Mouse (Mus musculus): ENCODE measurements around the gene Ift172. TPM values are rescaled to one million over a fixed set of nuclear protein-coding genes. Genes with fewer than 3 reads are reported as not detected.

Gene Ift172
- 34.4 and 36.0 TPM in 2 replicates for polyA plus RNA-seq (2015; fragmentation: Nextera tagmentation; extraction: Ambion mirVana)

DNA sequence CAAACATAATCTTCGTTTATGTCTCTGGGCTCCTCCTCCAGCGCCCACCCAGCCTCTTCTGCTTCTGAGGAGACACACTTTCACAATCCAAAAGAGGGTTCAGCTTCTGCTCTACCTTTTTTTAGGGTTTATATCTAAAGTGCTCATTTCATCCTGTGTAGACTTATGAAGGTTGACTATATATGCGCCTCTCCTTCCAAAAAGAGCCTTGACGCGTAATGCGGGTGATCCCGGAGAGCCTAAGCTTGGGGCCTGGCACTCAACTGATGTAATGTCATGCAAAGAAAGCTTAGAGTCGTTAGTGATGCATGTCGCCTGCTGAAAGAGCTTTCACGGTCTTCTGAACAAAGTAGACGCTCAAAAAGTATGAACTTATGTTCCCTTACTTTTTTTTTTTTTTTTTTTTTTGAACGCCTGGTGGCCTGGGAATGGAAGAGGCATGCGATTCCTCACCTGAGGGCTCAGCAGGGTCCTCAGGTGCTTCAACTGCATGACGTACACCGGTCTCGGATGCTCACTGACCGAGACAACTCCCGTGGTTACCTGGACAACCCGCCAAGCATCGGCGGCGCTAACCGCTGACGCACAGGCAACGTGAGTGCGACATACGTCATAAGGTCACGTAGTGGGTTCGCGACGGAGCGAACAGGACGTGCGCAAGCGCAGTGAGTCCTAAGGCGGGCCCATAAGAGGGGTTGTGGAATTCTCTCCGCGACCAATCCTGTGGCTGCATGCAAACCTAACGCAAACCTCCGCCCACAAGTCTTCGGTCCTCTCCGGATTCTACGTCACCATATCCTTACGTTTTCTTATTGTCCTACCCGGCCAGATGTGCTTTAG, at the start of gene Ift172:
TSS of gene Ift172 (minus strand) at position 596 of the 840 bp plus-strand sequence.
- 2% methylated on average over 45 of the region's 45 CpGs for WGBS
- peak within 1 kb of the TSS; percentile 53 for H3K4me3 ChIP-seq (replicated peaks)
- no peaks in the 10 kb centered on the region for H3K9me3 ChIP-seq
- no peaks in the 10 kb centered on the region for H3K27me3 ChIP-seq
- peaks cover 40% of the 10 kb centered on the region for H3K4me1 ChIP-seq (replicated peaks)
- H3K9ac ChIP-seq (replicated peaks): peak within 1 kb of the TSS; percentile 66
- peak within 1 kb of the TSS; percentile 84 for H3K4me2 ChIP-seq (replicated peaks)
- H3K36me3 ChIP-seq: peaks cover 23% of the 10 kb centered on the region
- peak within 1 kb of the TSS; percentile 87 for H3K27ac ChIP-seq
- ATAC-seq: peak; percentile 90

DNA sequence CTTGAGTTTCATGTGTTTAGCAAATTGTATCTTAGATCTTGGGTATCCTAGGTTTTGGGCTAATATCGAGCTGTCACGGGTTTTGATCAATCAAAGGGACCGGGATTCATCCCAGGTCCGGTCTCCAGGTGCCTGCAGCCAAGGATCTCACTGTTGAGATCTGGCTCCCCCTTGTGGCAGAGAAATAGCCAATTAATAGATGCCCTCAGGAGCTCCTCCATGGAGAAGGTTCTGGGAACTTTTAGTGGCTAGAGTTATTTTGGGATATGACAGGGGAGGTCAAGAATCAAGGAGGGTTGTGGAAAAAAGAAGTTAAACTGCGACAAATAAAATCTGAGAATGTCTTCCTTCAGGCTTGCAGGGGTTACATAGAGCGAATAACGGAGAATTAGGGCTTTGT, 37.3 kb upstream of the Ift172 start:
- WGBS: 31% methylated on average over 7 of the region's 7 CpGs
- Histone ChIP-seq H3K27ac (no peak overlapping the region), H3K9ac (replicated peaks) (no peak overlapping the region), H3K4me2 (replicated peaks) (no peak overlapping the region), H3K4me1 (replicated peaks) (no peaks in the 10 kb centered on the region), H3K9me3 (no peaks in the 10 kb centered on the region), H3K4me3 (replicated peaks) (no peak overlapping the region), H3K36me3 (no peaks in the 10 kb centered on the region), H3K27me3 (0 out of 2 replicates have a peak, but pooled peaks cover 4% of the 10 kb centered on the region)
- no peak for ATAC-seq

DNA sequence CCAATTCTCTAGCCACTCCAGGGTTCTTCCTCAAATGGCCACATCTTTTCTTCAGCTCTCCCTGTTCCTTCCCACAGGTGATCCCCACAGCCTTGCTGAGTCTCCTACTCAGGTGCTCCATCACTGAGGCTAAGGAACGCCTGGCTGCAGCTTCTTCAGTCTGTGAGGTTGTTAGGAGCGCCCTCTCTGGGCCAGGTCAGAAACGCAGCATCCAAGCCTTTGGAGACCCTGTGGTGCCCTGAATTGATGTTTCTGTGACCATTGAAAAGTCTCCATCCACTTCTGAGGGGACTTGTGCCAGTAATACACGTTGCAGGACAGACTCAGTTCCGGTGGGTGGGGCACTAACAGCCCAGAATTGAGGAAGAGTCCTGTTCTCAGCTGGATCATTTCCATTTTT, 35.9 kb upstream of the Ift172 start:
- H3K27me3 ChIP-seq: 0 out of 2 replicates have a peak, but pooled peaks cover 4% of the 10 kb centered on the region
- no peak overlapping the region for H3K9ac ChIP-seq (replicated peaks)
- no peaks in the 10 kb centered on the region for H3K36me3 ChIP-seq
- WGBS: 21% methylated on average over 5 of the region's 5 CpGs
- no peak overlapping the region for H3K27ac ChIP-seq
- H3K4me1 ChIP-seq (replicated peaks): no peaks in the 10 kb centered on the region
- H3K4me3 ChIP-seq (replicated peaks): no peak overlapping the region
- H3K9me3 ChIP-seq: no peaks in the 10 kb centered on the region
- no peak for ATAC-seq
- H3K4me2 ChIP-seq (replicated peaks): no peak overlapping the region

DNA sequence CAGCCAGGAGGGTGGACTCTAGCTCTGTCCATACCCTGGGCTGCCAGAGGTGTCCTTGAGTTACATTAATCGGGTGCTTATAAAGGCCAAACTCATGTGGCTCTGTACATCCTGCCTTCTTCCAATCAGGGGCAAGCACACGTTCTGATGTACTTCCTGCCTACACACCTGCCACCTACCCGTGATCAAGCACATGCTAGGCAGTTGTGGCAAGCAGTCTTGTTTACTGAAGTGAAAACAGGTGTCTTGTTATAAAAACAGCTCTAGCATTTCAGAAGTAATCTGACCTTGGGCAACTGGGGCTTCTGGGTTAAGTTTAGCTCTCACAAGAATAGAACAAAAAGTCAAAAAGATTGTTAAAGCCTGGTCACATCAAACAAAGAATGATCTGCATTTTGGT, 33.2 kb upstream of the Ift172 start:
- Histone ChIP-seq H3K4me3 (replicated peaks) (no peak overlapping the region), H3K4me1 (replicated peaks) (no peaks in the 10 kb centered on the region), H3K27me3 (0 out of 2 replicates have a peak, but pooled peaks cover 4% of the 10 kb centered on the region), H3K9ac (replicated peaks) (no peak overlapping the region), H3K27ac (no peak overlapping the region), H3K36me3 (no peaks in the 10 kb centered on the region), H3K9me3 (no peaks in the 10 kb centered on the region), H3K4me2 (replicated peaks) (no peak overlapping the region)
- 71% methylated on average over 3 of the region's 3 CpGs for WGBS
- ATAC-seq: no peak

DNA sequence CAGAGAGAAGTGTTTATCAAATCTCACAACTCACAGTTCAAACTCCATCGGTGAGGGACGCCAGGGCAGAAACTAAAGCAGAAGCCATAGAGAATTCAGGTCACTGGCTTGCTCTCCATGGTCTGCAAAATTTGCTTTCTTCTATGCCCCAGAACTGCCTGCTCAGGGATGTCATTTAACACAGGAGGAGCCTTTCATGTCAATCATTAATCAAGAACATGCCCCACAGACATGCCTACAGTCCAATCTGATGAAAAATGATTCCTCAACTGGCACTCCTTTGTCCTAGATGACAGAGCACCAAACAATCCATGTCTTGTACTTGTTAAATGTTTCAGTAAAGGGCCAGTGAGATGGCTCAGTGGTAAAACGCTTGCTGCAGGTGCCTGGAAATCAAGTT, 31.9 kb upstream of the Ift172 start:
- no peaks in the 10 kb centered on the region for H3K4me1 ChIP-seq (replicated peaks)
- no peak overlapping the region for H3K9ac ChIP-seq (replicated peaks)
- H3K27me3 ChIP-seq: 0 out of 2 replicates have a peak, but pooled peaks cover 4% of the 10 kb centered on the region
- 92% methylated on average over 3 of the region's 3 CpGs for WGBS
- H3K9me3 ChIP-seq: no peaks in the 10 kb centered on the region
- H3K36me3 ChIP-seq: no peaks in the 10 kb centered on the region
- no peak overlapping the region for H3K27ac ChIP-seq
- no peak overlapping the region for H3K4me3 ChIP-seq (replicated peaks)
- H3K4me2 ChIP-seq (replicated peaks): no peak overlapping the region
- ATAC-seq: no peak

DNA sequence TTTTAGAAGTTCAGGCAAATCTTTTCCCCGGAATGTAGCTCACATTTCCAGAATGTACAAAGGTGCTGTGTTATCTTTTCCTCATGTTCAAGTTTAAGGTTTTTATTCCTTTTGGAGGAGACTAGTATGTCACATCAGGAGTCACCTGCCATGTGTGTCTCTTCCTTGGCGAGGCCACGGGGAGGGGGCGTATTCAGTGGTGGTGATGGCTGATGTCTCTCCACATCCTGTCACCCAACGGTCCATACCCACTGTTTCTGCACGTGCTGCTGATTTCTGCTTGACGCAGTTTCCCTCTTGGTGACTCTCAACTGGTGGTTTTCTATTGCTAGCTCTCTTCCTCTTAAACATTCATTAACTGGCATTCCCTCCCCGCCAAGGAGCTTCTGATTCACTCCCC, 21.9 kb upstream of the Ift172 start:
- Histone ChIP-seq H3K27me3 (no peaks in the 10 kb centered on the region), H3K36me3 (no peaks in the 10 kb centered on the region), H3K9ac (replicated peaks) (no peak overlapping the region), H3K9me3 (no peaks in the 10 kb centered on the region), H3K4me2 (replicated peaks) (no peak overlapping the region), H3K4me1 (replicated peaks) (no peaks in the 10 kb centered on the region), H3K4me3 (replicated peaks) (no peak overlapping the region), H3K27ac (no peak overlapping the region)
- 87% methylated on average over 8 of the region's 8 CpGs for WGBS
- no peak for ATAC-seq

DNA sequence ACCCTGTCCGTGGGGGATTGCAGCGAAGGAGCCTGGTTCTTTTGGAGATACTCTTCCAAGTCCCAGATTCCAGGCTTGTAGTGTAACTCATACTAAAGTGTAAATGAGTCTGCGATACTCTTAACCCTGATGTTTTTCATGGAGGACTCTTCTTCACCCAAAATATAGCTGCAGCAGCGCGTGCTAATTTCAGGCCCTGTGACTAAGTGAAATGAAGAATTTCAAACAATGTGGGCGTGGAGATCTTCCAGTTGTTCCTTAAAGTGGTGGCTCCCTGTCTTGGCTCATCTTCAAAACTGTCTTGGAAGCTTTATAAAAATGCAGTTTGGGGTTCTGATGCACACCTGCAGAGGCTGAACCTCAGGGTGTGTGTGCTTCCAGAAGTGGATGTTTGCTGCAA, 12.2 kb upstream of the Ift172 start:
- H3K27ac ChIP-seq: no peak overlapping the region
- WGBS: 91% methylated on average over 6 of the region's 6 CpGs
- no peak overlapping the region for H3K4me2 ChIP-seq (replicated peaks)
- no peak overlapping the region for H3K9ac ChIP-seq (replicated peaks)
- H3K4me1 ChIP-seq (replicated peaks): no peaks in the 10 kb centered on the region
- H3K9me3 ChIP-seq: no peaks in the 10 kb centered on the region
- no peak overlapping the region for H3K4me3 ChIP-seq (replicated peaks)
- no peak for ATAC-seq
- H3K27me3 ChIP-seq: peaks cover 4% of the 10 kb centered on the region; the same call in 1 of the 2 replicates
- no peaks in the 10 kb centered on the region for H3K36me3 ChIP-seq

DNA sequence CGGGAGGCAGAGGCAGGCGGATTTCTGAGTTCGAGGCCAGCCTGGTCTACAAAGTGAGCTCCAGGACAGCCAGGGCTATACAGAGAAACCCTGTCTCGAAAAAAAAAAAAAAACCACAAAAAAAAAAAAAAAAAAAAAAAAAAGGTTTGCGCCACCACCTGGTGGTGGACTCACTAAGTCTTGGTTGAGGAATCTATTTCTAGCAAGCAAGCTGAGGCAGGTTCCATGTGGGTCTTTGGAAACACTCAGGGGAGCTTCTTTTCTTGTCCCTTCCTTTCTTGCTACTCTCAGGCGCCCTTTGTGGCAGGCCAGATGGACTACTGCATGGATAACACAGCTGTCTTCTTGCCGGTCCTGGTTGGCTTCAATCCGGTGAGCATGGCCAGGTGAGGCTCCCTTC, 10.9 kb upstream of the Ift172 start:
- Histone ChIP-seq H3K9ac (replicated peaks) (no peak overlapping the region), H3K36me3 (no peaks in the 10 kb centered on the region), H3K4me3 (replicated peaks) (no peak overlapping the region), H3K4me2 (replicated peaks) (no peak overlapping the region), H3K9me3 (no peaks in the 10 kb centered on the region), H3K27ac (no peak overlapping the region), H3K27me3 (peaks cover 4% of the 10 kb centered on the region; the same call in 1 of the 2 replicates), H3K4me1 (replicated peaks) (no peaks in the 10 kb centered on the region)
- 81% methylated on average over 8 of the region's 8 CpGs for WGBS
- ATAC-seq: no peak

DNA sequence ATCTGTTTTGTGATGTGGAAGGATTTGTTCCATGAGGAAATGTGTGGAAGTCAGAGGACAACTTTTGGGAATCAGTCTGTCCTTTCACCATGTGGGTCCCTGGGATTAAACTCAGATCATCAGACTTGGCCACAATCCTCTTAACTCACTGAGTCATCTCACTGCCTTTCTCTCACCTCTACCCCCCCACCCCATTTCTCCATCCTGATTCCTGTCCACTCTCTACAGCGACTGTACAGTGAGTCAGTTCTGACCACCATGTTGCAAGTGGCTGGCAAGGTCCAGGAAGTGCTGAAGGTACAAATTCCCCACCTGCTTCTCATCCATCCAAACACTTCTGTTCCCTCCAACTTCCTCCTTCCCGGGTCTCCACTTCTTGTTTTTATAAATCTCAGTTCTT, 7.6 kb upstream of the Ift172 start:
- Histone ChIP-seq H3K4me1 (replicated peaks) (peaks cover 22% of the 10 kb centered on the region), H3K4me2 (replicated peaks) (no peak overlapping the region), H3K9me3 (no peaks in the 10 kb centered on the region), H3K27ac (no peak overlapping the region), H3K27me3 (peaks cover 2% of the 10 kb centered on the region; the same call in 1 of the 2 replicates), H3K4me3 (replicated peaks) (no peak overlapping the region), H3K36me3 (peaks cover 2% of the 10 kb centered on the region), H3K9ac (replicated peaks) (no peak overlapping the region)
- ATAC-seq: no peak
- WGBS: 72% methylated on average over 2 of the region's 2 CpGs

DNA sequence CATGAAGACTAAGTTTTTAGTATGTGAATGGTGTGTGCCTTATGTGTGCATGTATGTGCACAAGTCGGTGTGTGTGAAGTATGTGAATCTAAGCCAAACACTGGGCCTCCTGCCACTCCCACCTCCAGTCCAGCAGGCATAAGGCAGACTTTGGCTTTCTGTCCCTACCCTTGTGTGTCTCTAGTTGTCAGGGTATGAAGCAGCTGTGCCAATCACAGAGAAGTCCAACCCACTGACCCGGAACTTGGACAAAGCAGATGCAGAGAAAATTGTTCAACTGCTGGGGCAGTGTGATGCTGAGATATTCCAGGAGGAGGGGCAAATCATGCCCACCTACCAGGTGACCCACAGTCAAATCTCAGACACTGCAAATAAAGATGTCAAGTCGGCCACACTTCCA, 7.1 kb upstream of the Ift172 start:
- Histone ChIP-seq H3K27me3 (peaks cover 2% of the 10 kb centered on the region; the same call in 1 of the 2 replicates), H3K9ac (replicated peaks) (no peak overlapping the region), H3K9me3 (no peaks in the 10 kb centered on the region), H3K27ac (no peak overlapping the region), H3K36me3 (peaks cover 7% of the 10 kb centered on the region), H3K4me1 (replicated peaks) (peaks cover 25% of the 10 kb centered on the region), H3K4me2 (replicated peaks) (no peak overlapping the region), H3K4me3 (replicated peaks) (no peak overlapping the region)
- ATAC-seq: no peak
- 74% methylated on average over 3 of the region's 3 CpGs for whole genome bisulfite sequencing

DNA sequence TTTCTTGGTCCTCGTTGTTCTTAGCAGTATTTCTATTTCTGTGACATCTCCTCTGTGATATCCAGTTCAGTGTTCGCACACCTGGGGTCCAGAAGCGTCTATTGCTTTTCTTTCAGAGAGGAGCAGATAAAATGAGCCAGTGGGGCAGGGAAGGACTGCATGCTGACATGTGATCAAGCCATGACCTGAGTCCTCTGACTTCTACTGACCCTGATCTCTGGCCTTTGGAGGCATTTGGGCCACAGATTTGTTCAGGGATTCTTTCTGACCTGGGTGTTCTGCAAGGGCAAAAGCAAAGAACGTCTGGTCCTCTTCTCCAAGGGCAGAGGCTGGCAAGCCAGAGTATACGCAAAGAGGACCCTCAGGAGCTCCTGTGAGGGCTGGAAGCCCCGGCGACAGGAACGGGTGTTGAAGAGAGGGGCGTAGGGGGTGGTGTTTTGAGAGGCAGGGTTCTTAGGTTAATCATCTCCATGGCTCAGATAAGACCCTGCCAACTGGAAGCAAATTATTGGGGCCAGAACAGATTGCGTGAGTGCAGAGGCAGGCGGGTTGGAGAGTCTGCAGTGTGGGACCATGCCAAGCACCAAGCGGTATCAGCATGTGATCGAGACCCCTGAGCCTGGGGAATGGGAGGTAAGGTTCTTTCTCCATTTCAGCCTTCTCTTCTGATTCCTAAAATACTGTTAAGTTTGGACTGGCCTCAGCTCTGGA, 6.3 kb upstream of the Ift172 start, which contains the start of gene Gckr:
TSS of gene Gckr (plus strand) at position 397 of the 711 bp plus-strand sequence.
- Histone ChIP-seq H3K4me1 (replicated peaks) (peaks cover 28% of the 10 kb centered on the region), H3K36me3 (peaks cover 12% of the 10 kb centered on the region), H3K27ac (peak within 1 kb of the TSS; percentile 87), H3K9me3 (no peaks in the 10 kb centered on the region), H3K27me3 (peaks cover 2% of the 10 kb centered on the region; the same call in 1 of the 2 replicates), H3K4me2 (replicated peaks) (peak within 1 kb of the TSS; percentile 94), H3K4me3 (replicated peaks) (peak within 1 kb of the TSS; percentile 87), H3K9ac (replicated peaks) (no peak within 1 kb of the TSS)
- no peak for ATAC-seq
- 80% methylated on average over 13 of the region's 13 CpGs for WGBS

DNA sequence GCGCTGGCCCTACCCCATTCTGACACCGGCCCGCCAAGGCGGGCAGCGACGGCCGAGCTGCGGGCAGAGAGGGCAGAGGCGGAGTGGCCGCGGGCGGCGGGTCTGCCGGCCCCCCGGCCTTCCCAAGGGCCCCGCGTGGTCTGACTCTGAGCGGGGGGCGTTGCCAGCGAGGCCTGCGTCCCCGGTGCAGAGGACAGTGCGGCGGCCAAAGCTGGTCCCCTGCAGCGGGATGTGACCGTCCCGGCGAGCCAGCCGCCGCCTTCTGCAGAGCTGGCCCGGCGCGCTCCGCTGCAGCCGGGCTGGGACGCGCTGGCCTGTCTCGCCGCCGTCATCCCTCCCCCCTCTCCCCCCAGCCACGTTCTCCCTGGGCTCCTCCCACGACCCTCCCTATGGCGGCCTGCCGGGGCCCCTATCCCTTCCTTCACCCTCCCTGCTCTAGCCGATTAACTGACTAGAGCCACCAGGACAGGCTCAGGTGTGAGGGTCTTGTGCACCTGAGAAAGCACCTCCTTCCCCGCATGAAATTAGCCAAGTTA, 4.8 kb upstream of the Ift172 start, which contains the start of gene Fndc4:
TSS of gene Fndc4 (minus strand) at position 475 of the 536 bp plus-strand sequence.
- under 1% methylated on average over 41 of the region's 46 CpGs for WGBS
- Histone ChIP-seq H3K4me1 (replicated peaks) (peaks cover 36% of the 10 kb centered on the region), H3K9ac (replicated peaks) (peak within 1 kb of the TSS; percentile 96), H3K36me3 (peaks cover 12% of the 10 kb centered on the region), H3K4me2 (replicated peaks) (peak within 1 kb of the TSS; percentile 94), H3K9me3 (no peaks in the 10 kb centered on the region), H3K27me3 (peaks cover 2% of the 10 kb centered on the region; the same call in 1 of the 2 replicates), H3K27ac (peak within 1 kb of the TSS; percentile 87), H3K4me3 (replicated peaks) (peak within 1 kb of the TSS; percentile 87)
- peak; percentile 82 for ATAC-seq

Data from midbrain, embryonic 13.5 days (tissue).